ENCODE assay signal across 8 mouse cellular contexts in the genomic region with DNA sequence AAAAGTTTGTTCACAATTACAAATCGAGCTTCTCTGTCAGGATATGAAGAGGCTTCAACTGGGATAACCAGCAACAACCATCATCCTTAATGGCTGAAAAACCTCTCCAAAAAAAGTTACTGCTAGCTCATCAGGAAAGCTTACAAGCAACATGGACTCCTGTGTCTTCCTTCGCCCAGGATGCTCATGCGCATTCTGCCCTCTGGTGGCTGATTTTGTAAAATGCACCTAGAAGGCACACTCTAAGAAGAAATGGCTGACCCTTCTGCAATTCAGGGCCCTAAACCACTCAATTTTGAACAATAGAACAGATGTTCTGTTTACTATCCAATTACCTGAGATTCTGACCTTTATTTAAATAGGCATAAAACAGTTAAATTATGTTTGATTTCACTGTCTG.
DNase-seq lines count a peak whose midpoint lies in the region; ATAC-seq and TF ChIP-seq lines count a peak whose summit lies in the region.

No protein-coding gene starts in this region.

- no peaks in the 10 kb centered on the region for H3K4me1 ChIP-seq in hindbrain, postnatal 0 days (ENCODE audit: insufficient read depth, low read length)

- H3K9me3 ChIP-seq in hindbrain, postnatal 0 days (ENCODE audit: low read length), result no peaks in the 10 kb centered on the region

- peak; percentile 93 for TF ChIP-seq CTCF in hindbrain, postnatal 0 days (IDR thresholded peaks at IDR 0.05; ENCODE audit: low read depth)

- no peak overlapping the region for H3K27ac ChIP-seq in hindbrain, postnatal 0 days

- H3K36me3 ChIP-seq in hindbrain, postnatal 0 days (ENCODE audit: insufficient read depth, low read length), result no peaks in the 10 kb centered on the region

- H3K4me2 ChIP-seq in hindbrain, postnatal 0 days (ENCODE audit: low read depth, low read length), result no peak overlapping the region

- WGBS in hindbrain, postnatal 0 days, result 7% methylated on average over 3 of the region's 3 CpGs

- H3K9ac ChIP-seq in hindbrain, postnatal 0 days (replicated peaks; ENCODE audit: low read length), result no peak overlapping the region

- ATAC-seq in hindbrain, postnatal 0 days, result peak; percentile 63; the same call in 1 of the 2 replicates

- intact Hi-C loops in left cerebral cortex, postnatal 4 days (cut with DNase I), result no loop called here

- DNase-seq in ovary, postnatal 10 days (ENCODE audit: low spot score), result peak; percentile 29
- no peak for DNase-seq in ovary, adult 18-20 months (ENCODE audit: low spot score)
- DNase-seq in adrenal gland, adult (ENCODE audit: inconsistent age in 2 of 2, low spot score in 1 of 2), result peak; percentile 19 to 81
- DNase-seq in embryo, embryonic 11 days, result peak; percentile 84
- DNase-seq in hindbrain, postnatal 0 days (ENCODE audit: low spot score), result peak; percentile 90
- DNase-seq in left cerebral cortex, postnatal 4 days, result peak; percentile 53
- peak; percentile 29 for DNase-seq in ovary, postnatal 36 days (ENCODE audit: low spot score)
- peak; percentile 29 for DNase-seq in yolk sac, embryonic 10.5 days (ENCODE audit: low spot score)

- H3K27me3 ChIP-seq in hindbrain, postnatal 0 days (ENCODE audit: insufficient read depth, low read length), result no peaks in the 10 kb centered on the region

- H3K4me3 ChIP-seq in hindbrain, postnatal 0 days (ENCODE audit: low read length), result no peak overlapping the region
